ENCODE assay signal across 10 mouse cellular contexts in the genomic region with DNA sequence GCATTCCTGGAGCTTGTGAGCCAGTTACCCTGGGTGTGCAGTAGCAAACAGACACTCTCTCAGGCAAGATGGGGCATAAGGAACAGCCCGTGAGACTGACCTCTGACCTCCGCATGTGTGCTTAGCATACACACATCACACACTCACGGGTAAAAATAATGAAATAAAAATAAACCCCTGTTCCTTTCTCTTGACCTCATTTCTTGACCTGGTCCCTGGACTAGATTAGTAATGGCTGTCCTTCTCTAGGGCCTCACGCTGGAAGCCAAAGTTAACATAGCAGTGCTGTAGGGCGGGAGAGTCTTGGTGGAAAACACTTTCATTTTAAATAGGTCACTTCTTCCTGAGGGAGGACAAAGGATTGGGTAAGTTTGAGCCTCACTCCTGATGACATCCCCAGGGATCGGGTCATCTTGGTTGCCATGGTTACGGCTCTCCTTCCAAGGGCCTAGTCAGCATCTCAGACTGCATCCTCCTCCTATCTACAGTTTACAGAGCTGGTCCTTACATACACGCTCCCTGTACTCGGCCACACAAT. TPM values are rescaled to one million over a fixed set of nuclear protein-coding genes. Genes with fewer than 3 reads are reported as not detected.
DNase-seq lines count a peak whose midpoint lies in the region; ATAC-seq and TF ChIP-seq lines count a peak whose summit lies in the region.
"Had no signal": no experiment of that assay in that cellular context is flagged by ENCODE, and none has a peak within 500 bp of the region (broad histone marks: within the 10 kb centered on the region; RNA-seq: fewer than 3 reads in every experiment).

No protein-coding gene starts in this region.

- no peak overlapping the region for H3K4me2 ChIP-seq in hindbrain, embryonic 12.5 days (replicated peaks)
- H3K4me2 ChIP-seq in neural tube, embryonic 11.5 days (ENCODE audit: low read depth), result no peak overlapping the region
- H3K4me2 ChIP-seq: stomach, embryonic 15.5 days had no signal

- peak; percentile 52; the same call in 1 of the 2 replicates for ATAC-seq in hindbrain, embryonic 12.5 days (ENCODE audit: low FRiP score)
- no peak for ATAC-seq in neural tube, embryonic 11.5 days (ENCODE audit: insufficient read depth, low FRiP score, low TSS enrichment)

- H3K36me3 ChIP-seq in hindbrain, embryonic 12.5 days, result no peaks in the 10 kb centered on the region
- H3K36me3 ChIP-seq in neural tube, embryonic 11.5 days (ENCODE audit: control insufficient read depth, insufficient read depth, low read length), result no peaks in the 10 kb centered on the region
- H3K36me3 ChIP-seq: stomach, embryonic 15.5 days had no signal

- H3K27ac ChIP-seq in hindbrain, embryonic 12.5 days, result peak overlapping the region; percentile 67; the same call in 1 of the 2 replicates
- H3K27ac ChIP-seq in neural tube, embryonic 11.5 days (ENCODE audit: low read depth, low read length), result 0 out of 2 replicates have a peak overlapping the region, but pooled peaks have one; percentile 2
- no peak overlapping the region for H3K27ac ChIP-seq in layer of hippocampus, adult 2 months
- H3K27ac ChIP-seq: stomach, embryonic 15.5 days had no signal

- DNase-seq in gastrocnemius, adult 18-20 months (ENCODE audit: low spot score), result peak; percentile 73
- no peak for DNase-seq in gastrocnemius, postnatal 10 days
- DNase-seq in cerebellum, adult 9-11 months, result peak; percentile 30
- DNase-seq in neural tube, embryonic 11.5 days (ENCODE audit: low spot score), result peak; percentile 49
- DNase-seq in kidney, adult 18-20 months, result no peak
- DNase-seq in layer of hippocampus, adult 2 months (ENCODE audit: low spot score in 2 of 2), result no peak
- DNase-seq in urinary bladder, adult 18-20 months (ENCODE audit: low spot score in 2 of 2), result no peak
- DNase-seq: lung, adult 2 months had no signal

- H3K4me3 ChIP-seq in hindbrain, embryonic 12.5 days, result no peak overlapping the region
- no peak overlapping the region for H3K4me3 ChIP-seq in neural tube, embryonic 11.5 days (ENCODE audit: low read depth, low read length)
- no peak overlapping the region for H3K4me3 ChIP-seq in layer of hippocampus, adult 2 months
- H3K4me3 ChIP-seq: stomach, embryonic 15.5 days had no signal

- H3K27me3 ChIP-seq in hindbrain, embryonic 12.5 days, result no peaks in the 10 kb centered on the region
- H3K27me3 ChIP-seq in neural tube, embryonic 11.5 days (ENCODE audit: control insufficient read depth, insufficient read depth, low read length), result no peaks in the 10 kb centered on the region
- H3K27me3 ChIP-seq: stomach, embryonic 15.5 days had no signal

- no peak for TF ChIP-seq CTCF in layer of hippocampus, adult 2 months (conservative IDR thresholded peaks at IDR 0.05)

- no peak overlapping the region for H3K9ac ChIP-seq in hindbrain, embryonic 12.5 days
- H3K9ac ChIP-seq in neural tube, embryonic 11.5 days (ENCODE audit: low read length), result no peak overlapping the region
- H3K9ac ChIP-seq: stomach, embryonic 15.5 days had no signal

- H3K4me1 ChIP-seq in hindbrain, embryonic 12.5 days, result peaks cover 19% of the 10 kb centered on the region
- peaks cover 13% of the 10 kb centered on the region for H3K4me1 ChIP-seq in neural tube, embryonic 11.5 days (ENCODE audit: control insufficient read depth, insufficient read depth, low read length)

- H3K9me3 ChIP-seq in hindbrain, embryonic 12.5 days (replicated peaks), result no peaks in the 10 kb centered on the region
- H3K9me3 ChIP-seq in neural tube, embryonic 11.5 days (ENCODE audit: control insufficient read depth, low read length), result no peaks in the 10 kb centered on the region
- H3K9me3 ChIP-seq: stomach, embryonic 15.5 days had no signal

- 30% methylated on average over 9 of the region's 9 CpGs for WGBS in hindbrain, embryonic 12.5 days
- WGBS in neural tube, embryonic 11.5 days, result 32% methylated on average over 9 of the region's 9 CpGs

RNA-seq across cellular contexts. Expression of a gene that starts 59.4 kb away (rescaled TPM):
- total RNA-seq in gastrocnemius, adult 18-20 months (2021), result 10 to 100 TPM; 24.9 to 35.9 TPM
- total RNA-seq in gastrocnemius, postnatal 10 days (2021), result 10 to 100 TPM; 17.4 to 23.6 TPM
- polyA plus RNA-seq in hindbrain, embryonic 12.5 days (2016; fragmentation: Nextera tagmentation; extraction: Ambion mirVana), result 29.9 and 31.2 TPM in 2 replicates
- 62.4 and 63.7 TPM in 2 replicates for polyA plus RNA-seq in neural tube, embryonic 11.5 days (2014; fragmentation: Nextera tagmentation; extraction: Ambion mirVana)
- total RNA-seq in layer of hippocampus, adult 2 months (2021), result 10 to 100 TPM; 42.5 to 50.6 TPM

Comparison
In these comparisons a context has a peak if more than half of its experiments do, and no peak if none do; other contexts are left out.
1. DNase-seq: peak in gastrocnemius, adult 18-20 months (single experiment), cerebellum, adult 9-11 months (single experiment) and neural tube, embryonic 11.5 days (single experiment); none in gastrocnemius, postnatal 10 days (single experiment), kidney, adult 18-20 months (single experiment), layer of hippocampus, adult 2 months (0 of 2) and urinary bladder, adult 18-20 months (0 of 2).